Mouse (Mus musculus) embryo, embryonic 9.5 days (tissue): ENCODE data around the gene Gpr157.

ENCODE experiments used
- DNase-seq: peaks from one replicate; pipeline ENCODE4 v3.0.0-alpha.2; 2017; ENCODE audit errors: extremely low spot score

Gene Gpr157

GRCm38 (mm10) chr4:150146286-150146685 lies 59.1 kb downstream of the Gpr157 start:
- DNase-seq: no peak

GRCm38 (mm10) chr4:150151045-150151444 lies 63.9 kb downstream of the Gpr157 start:
- no peak for DNase-seq

- DNase-seq: no peak
These were observed 65.3 kb downstream of the Gpr157 start for GRCm38 (mm10) chr4:150152483-150152882.

- DNase-seq: no peak
These were observed 68.1 kb downstream of the Gpr157 start for GRCm38 (mm10) chr4:150155301-150155700.
